Mouse (Mus musculus): ENCODE results near the gene Ino80.

Ino80 gene

GRCm38 (mm10) chr2:119353707-119354106 is 123.8 kb downstream of the Ino80 start:
- DNase-seq (ENCODE audit: low spot score): no peak

GRCm38 (mm10) chr2:119350555-119351486 is 126.7 kb downstream of the Ino80 start, which contains the start of gene Chac1:
TSS of gene Chac1 (plus strand) at chr2:119351229.
- peak; percentile 85 for DNase-seq (ENCODE audit: low spot score)

DNA sequence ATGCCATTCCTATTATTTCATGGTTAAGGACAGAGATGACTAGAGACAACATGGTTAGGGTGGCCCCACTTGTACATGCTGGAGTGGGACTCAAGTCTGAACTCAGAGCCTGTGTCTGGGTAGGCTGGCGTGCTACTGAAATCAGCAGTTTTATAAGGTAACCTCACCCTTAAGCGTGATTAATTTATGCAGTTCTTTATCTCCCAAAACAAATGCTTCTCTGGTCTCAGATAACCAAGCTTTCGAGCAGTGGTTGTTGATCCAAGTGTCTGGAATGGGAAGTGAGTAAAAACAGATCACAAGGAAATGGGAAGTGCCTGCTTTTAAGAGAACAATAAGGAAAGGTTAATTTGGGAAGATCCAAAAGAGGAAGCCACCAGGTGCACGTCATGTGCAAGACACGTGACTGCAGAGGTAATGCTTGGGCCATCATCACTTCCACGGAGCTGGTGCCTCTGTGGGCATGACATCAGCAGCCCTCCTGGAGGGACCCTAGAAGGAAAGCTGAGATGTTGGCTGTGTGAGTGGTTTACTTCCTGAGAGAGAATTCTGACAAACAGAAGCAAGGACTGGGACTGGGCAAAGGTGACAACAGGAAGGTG is 132.8 kb downstream of the Ino80 start:
- no peak for DNase-seq (ENCODE audit: low spot score)

GRCm38 (mm10) chr2:119337425-119338265 is 139.8 kb downstream of the Ino80 start:
- peak; percentile 80 for DNase-seq (ENCODE audit: low spot score)

DNA sequence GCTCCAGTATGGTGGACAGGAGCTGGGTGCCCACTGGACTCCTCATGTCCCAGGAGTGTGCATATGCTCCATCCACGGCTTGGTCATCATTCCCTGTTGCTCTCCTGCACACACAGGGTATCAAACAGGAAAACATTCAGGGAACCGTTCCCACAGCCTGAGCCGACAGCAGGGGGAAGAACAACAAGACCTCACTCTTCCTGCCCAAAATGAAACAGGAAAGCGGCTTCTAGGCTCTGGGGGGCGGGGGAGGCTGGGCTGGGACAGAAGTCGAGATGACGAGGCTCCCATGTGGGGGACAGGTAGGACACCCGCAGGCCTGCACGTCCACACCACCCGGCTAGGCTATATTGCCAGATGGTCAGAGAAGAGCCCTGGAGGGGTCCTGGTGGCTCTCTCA is 141.0 kb downstream of the Ino80 start:
- no peak for DNase-seq (ENCODE audit: low spot score)

GRCm38 (mm10) chr2:119336002-119336401 is 141.5 kb downstream of the Ino80 start:
- no peak for DNase-seq (ENCODE audit: low spot score)

DNA sequence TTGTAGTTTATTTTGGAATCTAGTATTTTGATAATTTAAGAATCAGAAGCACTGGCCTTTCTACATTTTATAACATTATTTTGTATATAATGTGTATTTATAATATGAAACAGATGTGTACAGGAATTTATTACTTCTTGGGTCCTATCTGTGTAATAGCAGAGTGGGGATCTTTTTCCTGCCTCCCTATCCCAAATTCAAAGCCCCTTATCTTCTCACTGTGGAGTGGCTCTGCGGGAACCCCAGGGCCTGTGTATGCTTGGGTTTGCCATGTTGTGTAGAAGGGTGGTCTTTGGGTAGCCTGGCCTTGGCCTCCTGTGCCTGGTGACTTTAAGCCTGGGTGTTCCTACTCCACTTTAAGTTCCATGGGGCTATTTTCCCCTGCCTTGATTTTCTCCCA is 142.0 kb downstream of the Ino80 start:
- no peak for DNase-seq (ENCODE audit: low spot score)

- no peak for DNase-seq (ENCODE audit: low spot score)
These were observed 142.4 kb downstream of the Ino80 start for GRCm38 (mm10) chr2:119334964-119335525.

GRCm38 (mm10) chr2:119334135-119334534 is 143.4 kb downstream of the Ino80 start:
- no peak for DNase-seq (ENCODE audit: low spot score)

GRCm38 (mm10) chr2:119332177-119332661 is 145.3 kb downstream of the Ino80 start:
- no peak for DNase-seq (ENCODE audit: low spot score)

DNA sequence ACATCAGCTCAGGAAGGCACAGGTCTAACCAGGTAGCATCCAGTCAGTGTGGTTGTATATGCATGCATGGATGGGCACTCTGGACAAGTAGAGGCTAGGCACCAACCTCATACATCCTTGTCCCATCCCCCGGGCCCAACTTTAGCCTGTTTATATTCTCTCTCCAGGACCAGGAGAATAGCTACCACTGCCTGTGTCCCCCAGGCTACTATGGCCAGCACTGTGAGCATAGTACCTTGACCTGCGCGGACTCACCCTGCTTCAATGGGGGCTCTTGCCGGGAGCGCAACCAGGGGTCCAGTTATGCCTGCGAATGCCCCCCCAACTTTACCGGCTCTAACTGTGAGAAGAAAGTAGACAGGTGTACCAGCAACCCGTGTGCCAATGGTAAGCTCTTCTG is 146.7 kb downstream of the Ino80 start:
- no peak for DNase-seq (ENCODE audit: low spot score)

GRCm38 (mm10) chr2:119329123-119329817 is 148.2 kb downstream of the Ino80 start:
- no peak for DNase-seq (ENCODE audit: low spot score)

- DNase-seq (ENCODE audit: low spot score): no peak
These were observed 148.9 kb downstream of the Ino80 start for GRCm38 (mm10) chr2:119328546-119328945.

- DNase-seq (ENCODE audit: low spot score): no peak
These were observed 149.5 kb downstream of the Ino80 start for GRCm38 (mm10) chr2:119327942-119328526.

DNA sequence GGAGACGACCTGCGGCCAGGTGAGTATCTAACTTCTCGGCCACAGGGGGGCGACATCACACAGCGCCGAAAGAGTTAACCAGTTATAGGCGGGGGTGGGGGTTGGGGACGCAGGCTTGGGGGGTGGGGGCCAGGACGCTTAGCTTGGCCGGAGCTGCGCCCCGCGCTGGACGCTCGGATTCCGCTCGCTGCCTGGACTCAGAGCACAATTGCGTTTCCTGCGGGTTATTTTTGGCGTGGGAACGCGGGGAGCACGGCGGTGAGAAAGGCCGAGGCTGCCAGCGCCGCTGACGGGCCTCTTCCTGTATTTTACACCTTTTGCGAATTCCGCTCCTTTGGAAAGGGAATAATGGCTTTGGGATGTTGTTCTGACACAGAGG is 150.4 kb downstream of the Ino80 start:
- no peak for DNase-seq (ENCODE audit: low spot score)

GRCm38 (mm10) chr2:119326161-119327101 is 151.1 kb downstream of the Ino80 start:
- no peak for DNase-seq (ENCODE audit: low spot score)

- no peak for DNase-seq (ENCODE audit: low spot score)
These were observed 151.8 kb downstream of the Ino80 start, which contains the start of gene Dll4 for GRCm38 (mm10) chr2:119325568-119326143. TSS of gene Dll4 (plus strand) at chr2:119325784.

GRCm38 (mm10) chr2:119324576-119325318 is 152.7 kb downstream of the Ino80 start:
- no peak for DNase-seq (ENCODE audit: low spot score)
